Mouse (Mus musculus) MEL (cell line): ENCODE results near the gene Susd6. TPM values are rescaled to one million over a fixed set of nuclear protein-coding genes. Genes with fewer than 3 reads are reported as not detected.

Experiments used
- DNase-seq: peaks from one replicate; pipeline ENCODE4 v3.0.0; 2011; ENCODE audit warnings: low read depth, low spot score
- H3K27ac ChIP-seq: 2 replicates; pipeline ENCODE4 v1.5.1; 2012; ENCODE audit warnings: low read depth, mild to moderate bottlenecking, control low read depth, low read length, moderate library complexity; ENCODE audit not compliant: control insufficient read depth
- H3K27me3 ChIP-seq, 2 experiments: fragments of 150-350 bp in 1 of 2; sonication (generic) in 1 of 2; 2 replicates each; pipeline ENCODE4 v1.6.1; 2012; ENCODE audit warnings: low read length in 2 of 2, mild to moderate bottlenecking in 2 of 2, improper control_type of control experiment in 1 of 2, moderate library complexity in 1 of 2; ENCODE audit not compliant: insufficient read depth in 2 of 2, control insufficient read depth in 1 of 2
- H3K36me3 ChIP-seq, 2 experiments: 2 replicates each; pipeline ENCODE4 v1.6.1; 2012 to 2014; ENCODE audit warnings: low read length in 2 of 2, improper control_type of control experiment in 1 of 2, inconsistent platforms in 1 of 2, mild to moderate bottlenecking in 1 of 2; ENCODE audit not compliant: insufficient read depth in 2 of 2, control insufficient read depth in 1 of 2
- H3K4me1 ChIP-seq, 2 experiments: fragments of 150-350 bp in 1 of 2; sonication (generic) in 1 of 2; 2 replicates each; pipeline ENCODE4 v1.6.1; 2012; ENCODE audit warnings: low read length in 2 of 2, improper control_type of control experiment in 1 of 2, mild to moderate bottlenecking in 1 of 2; ENCODE audit not compliant: insufficient read depth in 2 of 2, control insufficient read depth in 1 of 2
- H3K4me3 ChIP-seq, 2 experiments: fragments of 150-350 bp in 1 of 2; sonication (generic) in 1 of 2; 2 replicates each; pipeline ENCODE4 v1.5.1; 2012; ENCODE audit warnings: low read depth in 2 of 2, low read length in 2 of 2, mild to moderate bottlenecking in 2 of 2, moderate library complexity in 2 of 2, control low read depth in 1 of 2, improper control_type of control experiment in 1 of 2; ENCODE audit not compliant: control insufficient read depth in 1 of 2, insufficient read depth in 1 of 2
- H3K79me2 ChIP-seq: 2 replicates; pipeline ENCODE4 v1.6.1; 2012; ENCODE audit warnings: mild to moderate bottlenecking, low read length, moderate library complexity; ENCODE audit not compliant: control insufficient read depth, poor library complexity, insufficient read depth
- H3K9ac ChIP-seq: 2 replicates; pipeline ENCODE4 v1.6.1; 2012; ENCODE audit warnings: low read depth, mild to moderate bottlenecking, control low read depth, low read length, moderate library complexity; ENCODE audit not compliant: control insufficient read depth, poor library complexity, severe bottlenecking
- H3K9me3 ChIP-seq: fragments of 150-350 bp; sonication (generic); replicated peaks from 2 replicates; pipeline ENCODE4 v1.6.1; 2012; ENCODE audit warnings: mild to moderate bottlenecking, low read length, improper control_type of control experiment, moderate library complexity; ENCODE audit not compliant: insufficient read depth
- BHLHE40 ChIP-seq: IDR thresholded peaks from 2 replicates; pipeline ENCODE4 v1.6.1; 2012; ENCODE audit warnings: low read depth, mild to moderate bottlenecking, inconsistent platforms, low read length, improper control_type of control experiment, borderline replicate concordance
- CHD1 ChIP-seq: IDR thresholded peaks from 2 replicates; pipeline ENCODE4 v1.6.1; 2012; ENCODE audit warnings: low read depth, mild to moderate bottlenecking, inconsistent platforms, low read length, improper control_type of control experiment
- GATA1 ChIP-seq: IDR thresholded peaks from 2 replicates; pipeline ENCODE4 v1.6.1; 2011; ENCODE audit warnings: low read depth, low read length, improper control_type of control experiment
- JUND ChIP-seq: IDR thresholded peaks from 2 replicates; pipeline ENCODE4 v1.6.1; 2011; ENCODE audit warnings: low read depth, mild to moderate bottlenecking, improper control_type of control experiment, low read length
- MAZ ChIP-seq: IDR thresholded peaks from 2 replicates; pipeline ENCODE4 v1.6.1; 2012; ENCODE audit warnings: low read depth, mild to moderate bottlenecking, inconsistent platforms, low read length, improper control_type of control experiment
- MEF2A ChIP-seq: IDR thresholded peaks from 2 replicates; pipeline ENCODE4 v1.6.1; 2014; ENCODE audit warnings: low read depth, mild to moderate bottlenecking, inconsistent platforms, low read length, improper control_type of control experiment; ENCODE audit not compliant: poor library complexity, insufficient replicate concordance, severe bottlenecking; ENCODE audit errors: extremely low read depth
- MXI1 ChIP-seq: IDR thresholded peaks from 2 replicates; pipeline ENCODE4 v1.6.1; 2011; ENCODE audit warnings: mild to moderate bottlenecking, low read depth, low read length, improper control_type of control experiment
- MYB ChIP-seq: IDR thresholded peaks from 2 replicates; pipeline ENCODE4 v1.6.1; 2011; ENCODE audit warnings: mild to moderate bottlenecking, low read depth, low read length, improper control_type of control experiment
- NRF1 ChIP-seq: IDR thresholded peaks from 2 replicates; pipeline ENCODE4 v1.6.1; 2014; ENCODE audit warnings: low read depth, mild to moderate bottlenecking, inconsistent platforms, low read length, improper control_type of control experiment, moderate library complexity; ENCODE audit not compliant: poor library complexity, insufficient read depth, severe bottlenecking
- POLR2AphosphoS2 ChIP-seq: IDR thresholded peaks from 2 replicates; pipeline ENCODE4 v1.6.1; 2011; ENCODE audit warnings: low read length, improper control_type of control experiment
- RAD21 ChIP-seq: IDR thresholded peaks from 2 replicates; pipeline ENCODE4 v1.6.1; 2011; ENCODE audit warnings: mild to moderate bottlenecking, low read depth, low read length, improper control_type of control experiment
- RCOR1 ChIP-seq: IDR thresholded peaks from 2 replicates; pipeline ENCODE4 v1.6.1; 2012; ENCODE audit warnings: low read depth, mild to moderate bottlenecking, inconsistent platforms, low read length, improper control_type of control experiment
- SMC3 ChIP-seq: IDR thresholded peaks from 2 replicates; pipeline ENCODE4 v1.6.1; 2011; ENCODE audit warnings: low read depth, low read length, improper control_type of control experiment
- TAL1 ChIP-seq: IDR thresholded peaks from 2 replicates; pipeline ENCODE4 v1.6.1; 2012; ENCODE audit warnings: mild to moderate bottlenecking, inconsistent platforms, low read length, moderate library complexity, mixed read lengths
- UBTF ChIP-seq: IDR thresholded peaks from 2 replicates; pipeline ENCODE4 v1.6.1; 2012; ENCODE audit warnings: low read depth, mild to moderate bottlenecking, inconsistent platforms, low read length, improper control_type of control experiment, moderate library complexity, borderline replicate concordance; ENCODE audit not compliant: insufficient read depth
- USF1 ChIP-seq: IDR thresholded peaks from 2 replicates; pipeline ENCODE4 v1.6.1; 2014; ENCODE audit warnings: low read depth, mild to moderate bottlenecking, inconsistent platforms, low read length, improper control_type of control experiment, moderate library complexity
- ZC3H11A ChIP-seq: IDR thresholded peaks from 2 replicates; pipeline ENCODE4 v1.6.1; 2012; ENCODE audit warnings: low read depth, mild to moderate bottlenecking, inconsistent platforms, low read length, improper control_type of control experiment
- ZMIZ1 ChIP-seq: IDR thresholded peaks from 2 replicates; pipeline ENCODE4 v1.6.1; 2012; ENCODE audit warnings: low read depth, mild to moderate bottlenecking, inconsistent platforms, low read length, improper control_type of control experiment, moderate library complexity
- ZNF384 ChIP-seq: IDR thresholded peaks from 2 replicates; pipeline ENCODE4 v1.6.1; 2012; ENCODE audit warnings: low read depth, mild to moderate bottlenecking, inconsistent platforms, low read length, improper control_type of control experiment
- polyA plus RNA-seq, 2 experiments: library from polyadenylated mRNA; stranded (reverse) in 1 of 2; unstranded in 1 of 2; fragments of >175 nt in 1 of 2; fragments of >200 nt in 1 of 2; gene quantifications; 2 replicates each; pipeline versions ENCODE4 v1.2.1 to v1.2.4; 2012; ENCODE audit warnings: low replicate concordance in 2 of 2, low read depth in 1 of 2; ENCODE audit not compliant: insufficient read length in 2 of 2, insufficient read depth in 1 of 2, missing spikeins in 1 of 2
- total RNA-seq: library from RNA; depleted of rRNA; stranded (reverse); fragments of 300-350 nt; gene quantifications from 2 replicates; pipeline ENCODE4 v1.2.3, GENCODE M21; 2012

Susd6 gene
- total and polyA plus RNA-seq, 3 experiments = 12.2 to 22.4 TPM; not detected in 1

DNA sequence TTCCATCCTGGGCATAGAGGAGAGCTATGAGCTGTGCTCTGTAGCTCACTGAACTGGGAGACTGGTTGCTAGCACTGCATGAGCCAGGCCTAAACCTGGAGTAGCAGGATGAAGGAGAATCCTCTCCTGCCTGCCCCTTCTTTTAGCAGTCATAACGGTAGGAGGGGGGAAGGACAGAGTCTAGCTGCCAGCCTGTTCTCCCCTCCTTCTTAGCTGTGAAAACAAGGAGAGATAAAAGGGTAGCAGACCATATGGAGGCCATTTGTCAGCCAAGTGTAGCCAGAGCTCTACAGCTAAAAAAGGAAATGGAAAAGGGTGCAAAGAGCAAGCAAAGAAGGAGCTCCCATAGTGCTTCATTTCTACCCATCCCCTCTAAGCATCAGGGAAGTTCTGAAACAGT is 71.6 kb downstream of the Susd6 start:
- TF ChIP-seq RAD21 = no peak
- no peak for TF ChIP-seq ZC3H11A
- no peak for TF ChIP-seq MYB

DNA sequence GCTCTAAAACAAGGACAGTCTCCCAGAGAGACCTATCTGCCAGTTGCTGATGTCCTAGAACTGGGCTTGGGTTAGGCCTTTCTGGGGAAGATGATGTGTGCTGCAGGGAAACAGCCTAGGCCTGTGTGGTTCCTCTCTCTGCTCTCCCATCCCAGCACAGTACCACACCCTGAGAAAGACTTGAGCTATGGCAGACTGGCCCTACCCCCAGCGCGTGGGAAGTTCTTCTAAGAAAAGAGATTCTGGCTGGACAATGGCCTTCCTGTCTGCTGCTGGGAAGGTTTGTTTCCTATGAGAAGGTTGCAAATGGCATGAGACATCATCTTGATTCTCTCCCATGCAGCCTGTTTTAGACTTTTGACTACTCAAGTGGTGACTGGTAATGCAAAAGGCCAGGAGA is 73.1 kb downstream of the Susd6 start:
- H3K9me3 ChIP-seq = no peaks in the 10 kb centered on the region
- H3K4me3 ChIP-seq = no peak overlapping the region
- no peak for DNase-seq
- H3K79me2 ChIP-seq = peaks cover 3% of the 10 kb centered on the region; the same call in 1 of the 2 replicates
- H3K36me3 ChIP-seq = peaks cover under 1 to 7% of the 10 kb centered on the region in 2 experiments; a peak in 3 of 4 replicates
- no peaks in the 10 kb centered on the region for H3K4me1 ChIP-seq
- no peaks in the 10 kb centered on the region for H3K27me3 ChIP-seq
- no peak overlapping the region for H3K9ac ChIP-seq
- no peak for TF ChIP-seq NRF1
- TF ChIP-seq MEF2A = no peak
- no peak for TF ChIP-seq GATA1
- TF ChIP-seq ZC3H11A = no peak
- no peak overlapping the region for H3K27ac ChIP-seq

More for the DNA sequence above, 71.6 kb downstream of the Susd6 start:
- Histone ChIP-seq H3K9ac (no peak overlapping the region), H3K4me1 (no peaks in the 10 kb centered on the region), H3K27ac (no peak overlapping the region), H3K4me3 (no peak overlapping the region), H3K36me3 (peaks cover 3 to 7% of the 10 kb centered on the region in 2 experiments), H3K9me3 (no peaks in the 10 kb centered on the region), H3K27me3 (no peaks in the 10 kb centered on the region), H3K79me2 (peaks cover 2% of the 10 kb centered on the region; the same call in 1 of the 2 replicates)
- no peak for DNase-seq

DNA sequence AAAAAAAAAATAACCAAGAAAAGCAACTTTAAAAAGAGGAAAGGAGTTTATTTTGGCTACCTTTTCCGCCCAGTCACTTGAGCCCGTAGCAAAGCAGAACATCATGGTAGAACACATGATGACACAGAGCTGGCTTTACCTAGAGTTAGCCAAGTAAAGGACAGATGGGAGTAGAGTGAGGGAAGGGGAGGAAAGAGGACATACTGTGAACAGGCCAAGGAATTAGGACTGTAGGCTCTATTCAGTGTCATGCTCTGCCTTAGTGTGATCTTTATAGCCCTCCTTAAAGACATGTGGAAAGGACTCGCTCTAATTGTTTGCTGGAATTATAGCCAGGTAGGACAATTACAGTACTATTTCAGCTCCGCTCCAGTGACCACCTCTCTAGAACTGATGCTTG is 74.9 kb downstream of the Susd6 start:
- TF ChIP-seq SMC3 = no peak
- no peak for TF ChIP-seq TAL1
- TF ChIP-seq CHD1 = no peak
- no peak for TF ChIP-seq MAZ
- no peak for TF ChIP-seq RCOR1
- no peak for TF ChIP-seq RAD21
- TF ChIP-seq MEF2A = no peak
- no peak for TF ChIP-seq ZNF384
- TF ChIP-seq BHLHE40 = no peak
- no peak for TF ChIP-seq POLR2AphosphoS2
- no peak for TF ChIP-seq NRF1
- no peak for TF ChIP-seq UBTF
- TF ChIP-seq MXI1 = no peak
- TF ChIP-seq JUND = no peak
- no peak for TF ChIP-seq USF1
- no peak for TF ChIP-seq ZC3H11A
- TF ChIP-seq ZMIZ1 = no peak
- H3K4me1 ChIP-seq = no peaks in the 10 kb centered on the region
- H3K79me2 ChIP-seq = peaks cover 2% of the 10 kb centered on the region; the same call in 1 of the 2 replicates
- H3K9me3 ChIP-seq = no peaks in the 10 kb centered on the region
- no peak overlapping the region for H3K27ac ChIP-seq
- H3K9ac ChIP-seq = no peak overlapping the region
- peaks cover 4 to 7% of the 10 kb centered on the region in 2 experiments for H3K36me3 ChIP-seq
- DNase-seq = no peak
- H3K4me3 ChIP-seq = no peak overlapping the region
- no peaks in the 10 kb centered on the region for H3K27me3 ChIP-seq
